Mouse (Mus musculus) heart, embryonic 14.5 days (tissue): ENCODE measurements around the gene Errfi1. TPM values are rescaled to one million over a fixed set of nuclear protein-coding genes. Genes with fewer than 3 reads are reported as not detected.
"Not testable (repeated sequence)": the region's sequence is repeated elsewhere in the genome, so short reads cannot be mapped to it uniquely, and the experiment has no call there.

ENCODE experiments used
- ATAC-seq: fragments of 200-750 bp; cut with Nextera tagmentation; 2 replicates; pipeline ENCODE4 v1.8.0; 2017; ENCODE audit warnings: low read depth, moderate TSS enrichment; ENCODE audit not compliant: insufficient number of reproducible peaks, insufficient read depth, low FRiP score
- H3K27ac ChIP-seq, 2 experiments: fragments of 200-500 bp in 1 of 2; fragments of 300-500 bp in 1 of 2; sonication (generic) in 1 of 2; replicated peaks in 1 of 2; 2 replicates each; pipeline ENCODE4 v1.5.1; 2012 to 2014; ENCODE audit warnings: low read depth in 2 of 2, low read length in 2 of 2, control low read depth in 1 of 2, mild to moderate bottlenecking in 1 of 2, mixed read lengths in 1 of 2; ENCODE audit not compliant: control insufficient read depth in 1 of 2, insufficient read depth in 1 of 2
- H3K27me3 ChIP-seq: fragments of 300-500 bp; sonication (generic); 2 replicates; pipeline ENCODE4 v1.6.1; 2014; ENCODE audit warnings: mild to moderate bottlenecking, low read length, control low read depth; ENCODE audit not compliant: control insufficient read depth, insufficient read depth
- H3K36me3 ChIP-seq: fragments of 300-500 bp; sonication (generic); 2 replicates; pipeline ENCODE4 v1.6.1; 2014; ENCODE audit warnings: mild to moderate bottlenecking, control low read depth, low read length, mixed read lengths; ENCODE audit not compliant: control insufficient read depth, insufficient read depth
- H3K4me1 ChIP-seq, 2 experiments: fragments of 200-500 bp in 1 of 2; fragments of 300-500 bp in 1 of 2; sonication (generic) in 1 of 2; 2 replicates each; pipeline ENCODE4 v1.6.1; 2012 to 2014; ENCODE audit warnings: low read length in 2 of 2, control low read depth in 1 of 2, mixed read lengths in 1 of 2; ENCODE audit not compliant: control insufficient read depth in 2 of 2, insufficient read depth in 2 of 2
- H3K4me2 ChIP-seq: fragments of 300-500 bp; sonication (generic); 2 replicates; pipeline ENCODE4 v1.6.1; 2014; ENCODE audit warnings: mild to moderate bottlenecking, low read length
- H3K4me3 ChIP-seq, 2 experiments: fragments of 200-500 bp in 1 of 2; fragments of 300-500 bp in 1 of 2; sonication (generic) in 1 of 2; 2 replicates each; pipeline ENCODE4 v1.5.1; 2012 to 2014; ENCODE audit warnings: low read length in 2 of 2, mild to moderate bottlenecking in 2 of 2, control low read depth in 1 of 2, low read depth in 1 of 2, moderate library complexity in 1 of 2; ENCODE audit not compliant: control insufficient read depth in 1 of 2, insufficient read depth in 1 of 2
- H3K9ac ChIP-seq: fragments of 300-500 bp; sonication (generic); 2 replicates; pipeline ENCODE4 v1.6.1; 2014; ENCODE audit warnings: mild to moderate bottlenecking, low read length
- H3K9me3 ChIP-seq: fragments of 300-500 bp; sonication (generic); 2 replicates; pipeline ENCODE4 v1.6.1; 2016; ENCODE audit warnings: low read length, control low read depth; ENCODE audit not compliant: control insufficient read depth
- WGBS: fragments of 180-500 bp; shearing (Covaris S2); extraction: QIAGEN DNeasy Blood & Tissue Kit; methylation state at CpG from one replicate; pipeline ENCODE4 v1.1.7; 2014; 5-methylcytosine and 5-hydroxymethylcytosine counted together
- polyA plus RNA-seq: library from polyadenylated mRNA; unstranded; fragments of >200 nt; fragmentation: Nextera tagmentation; extraction: Ambion mirVana; gene quantifications from 2 replicates; pipeline ENCODE4 v1.2.1, GENCODE M21; 2014

Gene Errfi1
- polyA plus RNA-seq, 1 experiment from 2014 or later: 9.4 TPM

GRCm38 (mm10) chr4:150907099-150907498 lies 53.4 kb downstream of the Errfi1 start:
- Histone ChIP-seq H3K9ac (no peak overlapping the region), H3K9me3 (no peaks in the 10 kb centered on the region), H3K27ac (no peak overlapping the region), H3K4me3 (no peak overlapping the region), H3K4me1 (peaks cover 7 to 9% of the 10 kb centered on the region in 2 experiments), H3K4me2 (no peak overlapping the region), H3K27me3 (no peaks in the 10 kb centered on the region), H3K36me3 (peaks cover 51% of the 10 kb centered on the region)
- 85% methylated on average over 8 of the region's 8 CpGs for WGBS
- ATAC-seq: no peak

GRCm38 (mm10) chr4:150908512-150908911 lies 54.8 kb downstream of the Errfi1 start:
- ATAC-seq, H3K4me3 ChIP-seq, H3K9me3 ChIP-seq, H3K27me3 ChIP-seq, H3K27ac ChIP-seq, H3K9ac ChIP-seq: not testable (repeated sequence)
- H3K36me3 ChIP-seq: peaks cover 37% of the 10 kb centered on the region
- peaks cover 5 to 14% of the 10 kb centered on the region in 2 experiments for H3K4me1 ChIP-seq
- 74% methylated on average over 5 of the region's 5 CpGs for WGBS
- peak overlapping the region; percentile 84 for H3K4me2 ChIP-seq

- peak overlapping the region; percentile 84 for H3K4me2 ChIP-seq
- peaks cover 28% of the 10 kb centered on the region for H3K36me3 ChIP-seq
- WGBS: under 1% methylated on average over 56 of the region's 56 CpGs
- H3K9ac ChIP-seq: peak overlapping the region; percentile 96
- no peaks in the 10 kb centered on the region for H3K27me3 ChIP-seq
- H3K4me3 ChIP-seq: peak overlapping the region; percentile 85 to 94
- H3K9me3 ChIP-seq: no peaks in the 10 kb centered on the region
- peaks cover 8 to 16% of the 10 kb centered on the region in 2 experiments for H3K4me1 ChIP-seq
- peak overlapping the region; percentile 84 to 88 for H3K27ac ChIP-seq
- peak; percentile 90 for ATAC-seq
Measured at GRCm38 (mm10) chr4:150909451-150910156, 55.9 kb downstream of the Errfi1 start.

GRCm38 (mm10) chr4:150910164-150910951 lies 56.6 kb downstream of the Errfi1 start:
- no peak for ATAC-seq

DNA sequence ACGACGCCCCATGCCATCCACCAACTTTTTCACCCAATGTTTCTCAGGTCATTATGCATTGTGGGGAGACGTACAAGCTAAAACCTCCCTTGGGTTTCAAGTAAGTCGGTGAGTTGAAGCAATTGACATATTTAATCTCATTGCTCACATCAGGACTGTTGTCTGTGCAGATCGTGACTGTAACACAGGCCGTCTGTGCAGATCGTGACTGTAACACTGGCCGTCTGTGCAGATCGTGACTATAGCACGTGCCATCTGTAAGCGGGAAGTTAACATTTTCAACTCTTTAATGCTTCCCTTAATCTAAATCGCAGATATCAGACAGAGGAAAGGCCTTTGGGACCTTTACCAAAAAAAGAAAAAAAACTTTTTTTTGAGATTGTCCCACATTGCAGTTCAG lies 60.0 kb downstream of the Errfi1 start:
- Histone ChIP-seq H3K4me2 (peak overlapping the region; percentile 89), H3K9ac (peak overlapping the region; percentile 86), H3K9me3 (no peaks in the 10 kb centered on the region), H3K4me3 (peak overlapping the region; percentile 64 to 83), H3K27ac (peak overlapping the region; percentile 84 to 88; a peak in 3 of 4 replicates), H3K27me3 (no peaks in the 10 kb centered on the region), H3K4me1 (peaks cover 17 to 25% of the 10 kb centered on the region in 2 experiments), H3K36me3 (no peaks in the 10 kb centered on the region)
- no peak for ATAC-seq
- 17% methylated on average over 12 of the region's 12 CpGs for WGBS

More at GRCm38 (mm10) chr4:150910164-150910951, 56.6 kb downstream of the Errfi1 start:
- Histone ChIP-seq H3K27me3 (no peaks in the 10 kb centered on the region), H3K36me3 (peaks cover 23% of the 10 kb centered on the region), H3K4me1 (peaks cover 12 to 22% of the 10 kb centered on the region in 2 experiments), H3K4me3 (peak overlapping the region in 1 of 2 experiments; percentile 22; a peak in 1 of 4 replicates), H3K27ac (peak overlapping the region; percentile 58 to 62), H3K4me2 (peak overlapping the region; percentile 84), H3K9ac (peak overlapping the region; percentile 47; the same call in 1 of the 2 replicates), H3K9me3 (no peaks in the 10 kb centered on the region)
- 86% methylated on average over 19 of the region's 19 CpGs for WGBS

- Histone ChIP-seq H3K36me3 (no peaks in the 10 kb centered on the region), H3K27me3 (no peaks in the 10 kb centered on the region), H3K9me3 (no peaks in the 10 kb centered on the region), H3K9ac (peak within 1 kb of the TSS; percentile 86), H3K4me1 (peaks cover 15 to 20% of the 10 kb centered on the region in 2 experiments), H3K4me2 (peak within 1 kb of the TSS; percentile 89), H3K4me3 (peak within 1 kb of the TSS; percentile 64 to 83), H3K27ac (peak within 1 kb of the TSS; percentile 84 to 88)
- ATAC-seq: peak; percentile 85
- under 1% methylated on average over 48 of the region's 48 CpGs for WGBS
Measured at GRCm38 (mm10) chr4:150914290-150914733, 60.6 kb downstream of the Errfi1 start, which contains the start of the genes Park7 and Tnfrsf9. Park7 (minus strand) TSS chr4:150914437. Tnfrsf9 (plus strand) TSS chr4:150914562.

- Histone ChIP-seq H3K27me3 (no peaks in the 10 kb centered on the region), H3K36me3 (no peaks in the 10 kb centered on the region), H3K4me3 (peak overlapping the region; percentile 64 to 83; a peak in 3 of 4 replicates), H3K4me2 (peak overlapping the region; percentile 89), H3K9ac (peak overlapping the region; percentile 86), H3K9me3 (no peaks in the 10 kb centered on the region), H3K4me1 (peaks cover 11 to 17% of the 10 kb centered on the region in 2 experiments), H3K27ac (peak overlapping the region; percentile 84 to 88)
- WGBS: 46% methylated on average over 10 of the region's 10 CpGs
- no peak for ATAC-seq
Measured at GRCm38 (mm10) chr4:150915181-150915906, 61.6 kb downstream of the Errfi1 start.
